Mouse (Mus musculus): Measurements from ENCODE around the gene Mvk. TPM values are rescaled to one million over a fixed set of nuclear protein-coding genes. Genes with fewer than 3 reads are reported as not detected.

Mvk gene
- 53.0 and 60.9 TPM in 2 replicates for polyA plus RNA-seq (2014; fragmentation: Nextera tagmentation; extraction: Ambion mirVana)

DNA sequence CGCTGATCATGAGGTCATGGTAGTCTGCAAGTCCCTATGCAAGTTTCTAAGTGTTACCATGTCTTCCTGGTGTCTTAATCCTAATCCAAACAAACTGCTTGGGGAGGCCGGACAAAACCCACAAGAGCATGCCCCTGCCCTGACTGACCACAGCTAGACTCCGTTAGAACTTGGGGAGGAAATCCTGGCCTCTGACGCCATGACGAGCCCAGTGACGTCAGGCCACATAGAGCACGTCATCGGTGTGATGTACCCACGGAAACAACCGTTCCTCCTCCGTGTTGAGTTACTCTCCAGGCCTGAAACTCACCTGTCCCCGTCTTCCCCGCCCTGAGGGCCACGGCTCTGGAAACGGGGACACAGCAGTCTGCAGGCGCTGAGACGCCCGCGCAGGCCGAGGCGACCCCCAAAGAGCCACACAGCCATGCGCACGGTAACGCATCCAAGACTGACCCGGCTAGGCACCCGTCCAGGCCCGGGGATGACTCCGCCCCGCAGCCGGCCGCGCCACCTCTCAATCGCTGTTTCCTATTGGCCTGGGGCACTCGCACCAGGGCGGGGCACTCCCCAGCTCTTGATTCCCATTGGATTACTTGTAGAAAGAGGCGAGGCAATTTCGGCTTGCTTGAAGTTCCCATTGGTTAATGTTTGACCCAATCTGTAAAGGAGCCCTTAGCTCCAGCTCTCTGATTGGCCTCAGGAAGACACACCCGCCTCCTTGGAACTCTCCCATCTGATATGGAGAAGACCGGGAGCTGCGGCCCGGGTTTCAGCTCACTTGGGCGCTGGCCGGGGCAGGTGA is at the start of gene Mvk, which contains the start of gene Mmab:
Mvk (plus strand) TSS at position 704 of the 802 bp plus-strand sequence.
Mmab (minus strand) TSS at position 495 of the 802 bp plus-strand sequence.
- 3% methylated on average over 43 of the region's 43 CpGs for WGBS
- H3K4me2 ChIP-seq (ENCODE audit: low read depth, low read length) = peak within 1 kb of the TSS; percentile 71
- no peaks in the 10 kb centered on the region for H3K36me3 ChIP-seq (replicated peaks; ENCODE audit: control insufficient read depth, insufficient read depth, low read depth, low read length)
- 0 out of 2 replicates have a peak within 1 kb of the TSS, but pooled peaks have one; percentile 31 for H3K27ac ChIP-seq (replicated peaks; ENCODE audit: low read depth, low read length)
- peak; percentile 98 for DNase-seq (ENCODE audit: low spot score)
- H3K4me3 ChIP-seq (ENCODE audit: low read depth, low read length) = peak within 1 kb of the TSS; percentile 84
- peak within 1 kb of the TSS; percentile 76 for H3K9ac ChIP-seq (replicated peaks; ENCODE audit: low read length)
- peak; percentile 99 for ATAC-seq (replicated peaks; ENCODE audit: insufficient number of reproducible peaks, low FRiP score, low TSS enrichment, low read depth)
- H3K9me3 ChIP-seq (replicated peaks; ENCODE audit: control insufficient read depth, low read length) = no peaks in the 10 kb centered on the region
- no peaks in the 10 kb centered on the region; the same call in 1 of the 2 replicates for H3K4me1 ChIP-seq (ENCODE audit: control insufficient read depth, insufficient read depth, low read length)
- H3K27me3 ChIP-seq (ENCODE audit: control insufficient read depth, insufficient read depth, low read length) = no peaks in the 10 kb centered on the region

DNA sequence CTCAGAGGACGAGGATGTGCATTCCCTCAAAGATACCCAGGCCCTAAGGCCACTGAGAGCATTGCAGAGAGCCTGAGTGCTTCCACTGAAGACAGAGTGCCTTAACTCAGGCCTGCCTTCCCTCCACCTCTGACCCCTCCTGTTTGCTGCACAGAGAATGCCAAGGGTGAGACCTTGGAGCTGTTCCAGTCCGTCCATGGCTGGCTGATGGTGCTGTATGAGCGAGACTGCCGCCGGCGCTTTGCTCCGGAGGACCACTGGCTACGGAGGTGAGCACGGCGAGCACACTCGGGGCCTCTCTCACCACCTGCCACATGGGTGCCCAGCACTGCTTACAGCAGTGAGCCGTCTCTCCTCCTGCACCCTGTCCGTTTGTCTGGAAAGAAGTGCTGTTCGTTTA is 37.5 kb upstream of the Mvk start:
- Histone ChIP-seq H3K9ac (replicated peaks; ENCODE audit: low read length) (no peak overlapping the region), H3K27me3 (ENCODE audit: control insufficient read depth, insufficient read depth, low read length) (no peaks in the 10 kb centered on the region), H3K4me3 (ENCODE audit: low read depth, low read length) (no peak overlapping the region), H3K9me3 (replicated peaks; ENCODE audit: control insufficient read depth, low read length) (no peaks in the 10 kb centered on the region), H3K27ac (replicated peaks; ENCODE audit: low read depth, low read length) (no peak overlapping the region), H3K36me3 (replicated peaks; ENCODE audit: control insufficient read depth, insufficient read depth, low read depth, low read length) (peaks cover 37% of the 10 kb centered on the region), H3K4me1 (ENCODE audit: control insufficient read depth, insufficient read depth, low read length) (no peaks in the 10 kb centered on the region), H3K4me2 (ENCODE audit: low read depth, low read length) (no peak overlapping the region)
- DNase-seq (ENCODE audit: low spot score) (no peak), ATAC-seq (replicated peaks; ENCODE audit: insufficient number of reproducible peaks, low FRiP score, low TSS enrichment, low read depth) (no peak)
- 89% methylated on average over 14 of the region's 14 CpGs for WGBS

DNA sequence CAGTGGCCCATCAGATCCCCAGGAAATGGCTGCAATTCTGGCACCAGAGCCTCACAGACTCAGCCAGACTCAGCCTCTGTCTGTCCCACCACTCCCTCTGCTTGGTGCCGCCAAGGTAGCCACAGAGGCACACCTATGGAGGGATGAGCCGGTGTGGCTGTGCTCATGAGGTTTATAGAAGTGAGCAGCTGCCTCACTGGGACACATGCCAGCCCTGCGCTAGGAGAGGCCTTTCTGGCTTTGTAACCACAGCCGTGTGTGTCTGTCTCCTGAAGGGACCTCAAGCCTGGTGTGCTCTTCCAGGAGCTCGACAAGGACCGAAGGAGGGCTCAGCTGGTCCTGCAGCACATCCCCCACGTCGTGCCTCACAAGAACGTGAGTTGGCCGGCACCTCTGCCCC is 36.8 kb upstream of the Mvk start:
- Histone ChIP-seq H3K9ac (replicated peaks; ENCODE audit: low read length) (no peak overlapping the region), H3K27ac (replicated peaks; ENCODE audit: low read depth, low read length) (no peak overlapping the region), H3K4me3 (ENCODE audit: low read depth, low read length) (no peak overlapping the region), H3K36me3 (replicated peaks; ENCODE audit: control insufficient read depth, insufficient read depth, low read depth, low read length) (peaks cover 37% of the 10 kb centered on the region), H3K4me2 (ENCODE audit: low read depth, low read length) (no peak overlapping the region), H3K9me3 (replicated peaks; ENCODE audit: control insufficient read depth, low read length) (no peaks in the 10 kb centered on the region), H3K4me1 (ENCODE audit: control insufficient read depth, insufficient read depth, low read length) (no peaks in the 10 kb centered on the region), H3K27me3 (ENCODE audit: control insufficient read depth, insufficient read depth, low read length) (no peaks in the 10 kb centered on the region)
- WGBS = 89% methylated on average over 10 of the region's 10 CpGs
- ATAC-seq (replicated peaks; ENCODE audit: insufficient number of reproducible peaks, low FRiP score, low TSS enrichment, low read depth) (no peak), DNase-seq (ENCODE audit: low spot score) (no peak)

DNA sequence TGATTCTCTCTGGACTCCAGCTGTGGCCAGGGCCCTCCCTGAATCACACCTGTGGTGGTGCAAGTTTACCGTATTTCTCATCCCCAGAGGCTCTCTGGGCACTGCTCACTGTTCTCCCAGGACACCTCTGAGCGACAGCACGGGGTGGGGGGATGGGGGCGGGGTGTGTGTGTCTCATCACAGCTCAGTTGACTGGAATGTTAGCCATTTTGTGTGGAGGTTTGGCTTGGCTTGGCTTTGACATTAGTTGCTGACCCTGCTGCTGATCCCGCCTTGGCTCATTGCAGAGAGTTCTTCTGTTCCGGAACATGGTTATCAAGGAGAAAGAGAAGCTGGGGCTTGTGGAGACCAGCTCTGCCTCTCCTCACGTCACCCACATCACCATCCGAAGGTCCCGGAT is 36.3 kb upstream of the Mvk start:
- Histone ChIP-seq H3K4me3 (ENCODE audit: low read depth, low read length) (no peak overlapping the region), H3K9ac (replicated peaks; ENCODE audit: low read length) (no peak overlapping the region), H3K27me3 (ENCODE audit: control insufficient read depth, insufficient read depth, low read length) (no peaks in the 10 kb centered on the region), H3K4me1 (ENCODE audit: control insufficient read depth, insufficient read depth, low read length) (no peaks in the 10 kb centered on the region), H3K27ac (replicated peaks; ENCODE audit: low read depth, low read length) (no peak overlapping the region), H3K9me3 (replicated peaks; ENCODE audit: control insufficient read depth, low read length) (no peaks in the 10 kb centered on the region), H3K4me2 (ENCODE audit: low read depth, low read length) (no peak overlapping the region), H3K36me3 (replicated peaks; ENCODE audit: control insufficient read depth, insufficient read depth, low read depth, low read length) (peaks cover 33% of the 10 kb centered on the region)
- DNase-seq (ENCODE audit: low spot score) (no peak), ATAC-seq (replicated peaks; ENCODE audit: insufficient number of reproducible peaks, low FRiP score, low TSS enrichment, low read depth) (no peak)
- WGBS = 91% methylated on average over 9 of the region's 9 CpGs

DNA sequence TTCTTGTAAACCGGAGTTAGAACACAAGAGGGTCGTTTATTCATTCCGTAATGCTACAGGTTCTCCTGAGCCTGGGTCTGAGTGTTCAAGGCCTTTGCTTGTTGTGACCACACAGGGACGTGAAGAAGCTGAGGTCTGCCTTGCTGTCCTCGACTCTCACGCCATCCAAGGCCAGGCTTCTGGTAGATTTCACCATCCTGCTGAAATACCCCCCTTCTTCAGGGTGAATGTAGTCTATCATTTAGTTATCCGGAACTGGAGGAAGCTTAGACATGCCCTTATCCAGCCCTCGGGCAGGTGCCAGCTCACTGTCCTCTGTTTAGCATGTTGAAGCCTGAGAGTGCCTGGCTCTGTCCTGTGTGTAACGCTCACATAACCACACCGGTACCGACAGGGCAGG is 35.2 kb upstream of the Mvk start:
- Histone ChIP-seq H3K27me3 (ENCODE audit: control insufficient read depth, insufficient read depth, low read length) (no peaks in the 10 kb centered on the region), H3K36me3 (replicated peaks; ENCODE audit: control insufficient read depth, insufficient read depth, low read depth, low read length) (peaks cover 27% of the 10 kb centered on the region), H3K9me3 (replicated peaks; ENCODE audit: control insufficient read depth, low read length) (no peaks in the 10 kb centered on the region), H3K4me1 (ENCODE audit: control insufficient read depth, insufficient read depth, low read length) (no peaks in the 10 kb centered on the region), H3K4me3 (ENCODE audit: low read depth, low read length) (no peak overlapping the region), H3K4me2 (ENCODE audit: low read depth, low read length) (no peak overlapping the region), H3K27ac (replicated peaks; ENCODE audit: low read depth, low read length) (no peak overlapping the region), H3K9ac (replicated peaks; ENCODE audit: low read length) (no peak overlapping the region)
- WGBS = 88% methylated on average over 11 of the region's 11 CpGs
- DNase-seq (ENCODE audit: low spot score) (no peak), ATAC-seq (replicated peaks; ENCODE audit: insufficient number of reproducible peaks, low FRiP score, low TSS enrichment, low read depth) (no peak)

DNA sequence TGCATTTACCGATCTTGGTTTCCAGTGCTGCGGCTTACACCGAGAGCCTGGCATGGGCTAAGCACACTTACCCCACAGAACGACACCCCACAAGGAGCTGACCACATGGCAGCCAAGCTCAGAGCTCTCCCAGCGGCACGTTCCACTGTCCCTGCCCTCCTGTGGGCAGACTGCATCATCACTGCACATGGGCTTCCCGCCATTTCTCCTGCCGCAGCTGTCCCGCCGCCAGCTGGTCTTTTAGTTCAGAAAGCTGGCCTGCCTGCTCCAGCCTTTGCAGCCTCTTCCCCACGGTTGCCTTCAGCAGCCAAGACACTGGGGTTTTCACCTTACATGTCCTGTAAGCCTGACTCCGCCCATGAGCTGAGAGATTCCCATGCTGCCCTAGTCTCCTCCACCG is 33.6 kb upstream of the Mvk start:
- no peak for ATAC-seq (replicated peaks; ENCODE audit: insufficient number of reproducible peaks, low FRiP score, low TSS enrichment, low read depth)

DNA sequence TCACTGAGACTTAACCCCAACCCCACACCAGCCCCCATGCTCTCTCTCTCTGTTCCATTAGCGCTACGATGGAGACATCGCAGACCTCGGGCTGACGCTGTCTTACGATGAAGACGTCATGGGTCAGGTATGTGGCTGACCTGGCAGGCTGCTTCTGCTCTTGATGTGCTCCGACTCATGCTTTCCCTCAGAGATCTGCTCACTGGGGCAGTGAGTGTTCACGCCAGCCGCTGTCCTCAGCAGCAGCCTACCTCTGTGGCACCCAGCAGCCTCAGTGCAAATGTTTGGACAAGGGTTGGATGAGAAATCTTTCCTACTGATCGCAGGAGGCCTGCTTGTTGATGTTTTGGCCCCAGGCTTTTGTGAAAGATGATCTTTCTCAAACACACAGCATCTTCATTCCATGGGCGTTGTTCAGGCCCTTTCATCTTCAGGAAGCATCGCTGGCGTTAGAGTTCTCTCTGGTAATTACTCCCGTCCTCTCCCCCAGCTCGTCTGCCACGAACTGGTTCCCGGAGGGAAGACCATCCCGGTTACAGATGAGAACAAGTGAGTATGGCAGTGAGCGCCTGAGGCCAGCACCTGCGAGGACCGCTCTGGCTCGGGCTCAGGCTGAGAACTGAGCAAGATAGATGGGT is 31.6 kb upstream of the Mvk start:
- Histone ChIP-seq H3K4me3 (ENCODE audit: low read depth, low read length) (no peak overlapping the region), H3K9ac (replicated peaks; ENCODE audit: low read length) (no peak overlapping the region), H3K27me3 (ENCODE audit: control insufficient read depth, insufficient read depth, low read length) (no peaks in the 10 kb centered on the region), H3K9me3 (replicated peaks; ENCODE audit: control insufficient read depth, low read length) (no peaks in the 10 kb centered on the region), H3K27ac (replicated peaks; ENCODE audit: low read depth, low read length) (no peak overlapping the region), H3K36me3 (replicated peaks; ENCODE audit: control insufficient read depth, insufficient read depth, low read depth, low read length) (peaks cover 30% of the 10 kb centered on the region), H3K4me1 (ENCODE audit: control insufficient read depth, insufficient read depth, low read length) (no peaks in the 10 kb centered on the region), H3K4me2 (ENCODE audit: low read depth, low read length) (no peak overlapping the region)
- DNase-seq (ENCODE audit: low spot score) = peak; percentile 12
- no peak for ATAC-seq (replicated peaks; ENCODE audit: insufficient number of reproducible peaks, low FRiP score, low TSS enrichment, low read depth)
- WGBS = 72% methylated on average over 23 of the region's 23 CpGs

More for the DNA sequence above, 33.6 kb upstream of the Mvk start:
- Histone ChIP-seq H3K4me2 (ENCODE audit: low read depth, low read length) (no peak overlapping the region), H3K27ac (replicated peaks; ENCODE audit: low read depth, low read length) (no peak overlapping the region), H3K27me3 (ENCODE audit: control insufficient read depth, insufficient read depth, low read length) (no peaks in the 10 kb centered on the region), H3K9ac (replicated peaks; ENCODE audit: low read length) (no peak overlapping the region; the same call in 1 of the 2 replicates), H3K36me3 (replicated peaks; ENCODE audit: control insufficient read depth, insufficient read depth, low read depth, low read length) (peaks cover 27% of the 10 kb centered on the region), H3K4me3 (ENCODE audit: low read depth, low read length) (no peak overlapping the region), H3K9me3 (replicated peaks; ENCODE audit: control insufficient read depth, low read length) (no peaks in the 10 kb centered on the region), H3K4me1 (ENCODE audit: control insufficient read depth, insufficient read depth, low read length) (no peaks in the 10 kb centered on the region)
- no peak for DNase-seq (ENCODE audit: low spot score)
- WGBS = 93% methylated on average over 13 of the region's 13 CpGs

All from embryonic facial prominence, embryonic 11.5 days (tissue).